Mouse (Mus musculus) c-Kit-negative CD71-positive TER-119-positive erythroid progenitor cells, embryonic 14.5 days (primary cell): Measurements from ENCODE around the gene Brpf3.

Source experiments
- DNase-seq: peaks from one replicate; pipeline ENCODE4 v3.0.0-alpha.2; 2013; ENCODE audit warnings: low read depth, low spot score

Brpf3 gene

DNA sequence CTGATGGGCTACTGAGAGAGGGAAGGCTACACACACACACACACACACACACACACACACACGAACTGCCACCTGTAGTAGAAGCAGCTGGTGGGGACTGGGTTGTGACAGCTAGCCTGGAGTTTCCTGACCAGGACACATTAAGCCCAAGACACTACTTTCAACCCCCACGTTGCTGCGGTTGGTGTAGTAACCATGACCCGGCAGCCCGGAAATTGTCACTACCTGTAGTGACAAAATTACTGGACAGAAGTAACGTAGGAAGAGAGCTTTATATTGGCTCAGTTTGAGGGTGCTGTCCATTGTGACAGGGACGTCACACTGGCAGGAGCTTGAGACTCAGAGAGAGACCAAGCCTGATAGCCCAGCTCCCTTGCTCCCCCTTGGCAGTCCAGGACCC, 71.4 kb downstream of the Brpf3 start:
- no peak for DNase-seq

DNA sequence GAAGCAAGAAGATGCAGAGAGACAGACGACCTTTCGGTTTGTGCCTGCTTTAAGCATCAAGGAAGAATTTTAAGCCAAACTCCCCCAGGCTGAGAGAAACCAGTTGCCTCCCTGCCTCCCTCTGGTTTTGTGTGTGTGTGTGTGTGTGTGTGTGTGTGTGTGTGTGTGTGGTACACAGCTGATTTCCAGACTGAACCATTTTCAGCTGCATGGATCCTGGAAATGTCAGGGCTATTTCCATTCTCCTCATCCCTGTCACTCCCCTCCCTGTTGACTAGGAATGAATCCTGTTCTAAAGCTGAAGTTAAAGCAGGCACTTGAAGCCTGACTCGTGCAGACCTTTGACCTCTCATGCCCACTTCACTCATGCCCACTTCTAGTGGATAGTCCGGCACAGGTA, 73.3 kb downstream of the Brpf3 start:
- no peak for DNase-seq

DNA sequence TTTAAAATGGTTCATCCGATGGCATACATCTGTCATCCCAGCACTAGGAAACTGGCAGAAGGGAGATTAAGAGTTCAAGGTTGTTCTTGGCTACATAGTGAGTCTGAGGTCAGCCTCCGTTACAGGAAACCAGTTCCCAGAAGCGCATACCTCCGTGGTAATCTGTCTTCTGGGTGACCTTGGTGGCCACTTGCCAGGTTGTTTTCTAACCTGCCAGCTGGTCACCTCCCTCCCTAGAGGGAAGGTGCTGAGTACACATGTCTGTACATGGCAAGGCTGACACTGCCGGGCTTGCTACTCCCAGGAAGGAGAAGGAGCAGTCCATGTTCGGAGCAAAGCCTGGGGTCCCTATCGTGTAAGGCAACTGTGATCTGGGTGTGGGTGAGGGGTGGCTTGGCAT, 73.9 kb downstream of the Brpf3 start:
- no peak for DNase-seq

DNA sequence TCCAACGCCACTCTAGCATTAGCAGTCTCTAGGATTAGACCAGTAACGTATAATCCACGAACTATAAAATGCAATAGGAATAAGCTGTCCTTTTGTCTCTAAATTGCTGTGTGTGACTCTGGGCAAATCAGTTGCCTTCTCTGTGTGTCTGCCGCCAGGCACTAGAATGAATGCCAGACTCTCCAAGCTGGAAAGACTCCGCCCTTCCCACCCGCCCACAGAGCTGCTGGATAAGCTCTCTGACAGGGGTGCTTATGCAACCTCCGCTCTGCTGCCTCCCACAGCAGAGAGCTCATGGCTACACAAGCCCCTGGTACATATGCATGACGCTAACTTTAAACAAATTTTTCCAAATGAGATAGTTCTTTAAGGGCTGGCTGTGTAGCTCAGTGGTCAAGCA, 74.4 kb downstream of the Brpf3 start:
- DNase-seq, result no peak

DNA sequence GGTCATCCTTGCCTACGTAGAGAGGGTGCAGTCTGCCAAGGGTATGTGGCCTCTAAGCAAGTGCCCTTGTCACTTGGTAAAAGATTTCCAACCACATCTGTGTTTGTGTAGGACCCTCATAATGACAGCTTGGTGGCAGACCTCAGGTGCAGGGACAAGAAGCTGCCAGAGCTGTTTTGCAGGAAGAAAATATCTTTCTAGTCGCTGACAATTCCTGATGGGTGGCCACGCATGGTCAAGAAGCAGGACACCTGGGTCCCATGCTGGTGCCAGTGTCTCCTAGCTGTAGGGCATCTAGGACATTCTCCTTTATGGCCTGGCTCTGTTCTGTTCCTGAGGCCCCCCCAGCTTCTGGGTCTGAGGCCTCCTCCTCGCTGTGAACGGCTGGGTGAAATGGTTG, 75.4 kb downstream of the Brpf3 start:
- no peak for DNase-seq

DNA sequence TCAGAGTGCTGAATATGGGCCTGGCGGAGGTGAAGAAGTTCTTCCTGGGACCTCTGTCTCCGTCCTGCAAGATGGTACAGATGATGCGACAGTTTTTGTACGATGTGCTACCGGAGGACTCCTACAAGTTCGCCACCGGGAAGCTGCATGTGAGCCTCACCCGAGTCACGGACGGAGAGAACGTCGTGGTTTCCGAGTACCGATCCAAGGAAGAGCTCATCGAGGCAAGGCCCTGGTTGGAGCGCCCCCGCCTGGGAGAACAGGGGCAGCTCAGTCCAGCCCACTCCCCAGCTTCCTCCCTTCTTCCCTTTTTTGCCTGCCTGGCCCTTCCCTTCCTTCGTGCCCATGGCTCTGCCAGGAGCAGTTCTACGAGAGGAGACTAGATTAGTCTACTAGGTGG, 75.9 kb downstream of the Brpf3 start:
- no peak for DNase-seq

DNA sequence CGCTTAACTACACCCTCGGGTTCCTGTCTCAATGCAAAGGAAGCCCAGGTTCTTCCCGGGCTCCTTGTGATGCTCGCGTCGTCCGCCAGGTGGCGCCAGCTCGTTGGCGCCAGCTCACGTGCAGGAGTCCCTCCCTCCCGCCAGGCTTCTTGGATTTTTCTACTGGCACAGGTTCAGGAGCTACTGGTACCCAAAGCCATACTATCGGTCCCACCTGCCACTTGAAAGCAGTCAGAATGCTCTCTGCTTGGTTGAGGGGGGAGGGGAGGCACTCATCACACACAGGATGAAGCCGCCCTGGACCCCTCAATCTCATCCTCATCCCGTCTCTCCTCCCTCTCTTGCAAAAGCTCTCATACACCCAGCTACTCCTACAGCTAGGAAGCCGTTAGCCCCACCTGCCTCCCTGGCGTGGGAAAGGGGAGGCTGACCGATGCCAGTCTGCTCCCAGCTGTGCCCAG, 79.1 kb downstream of the Brpf3 start:
- DNase-seq, result peak; percentile 49

DNA sequence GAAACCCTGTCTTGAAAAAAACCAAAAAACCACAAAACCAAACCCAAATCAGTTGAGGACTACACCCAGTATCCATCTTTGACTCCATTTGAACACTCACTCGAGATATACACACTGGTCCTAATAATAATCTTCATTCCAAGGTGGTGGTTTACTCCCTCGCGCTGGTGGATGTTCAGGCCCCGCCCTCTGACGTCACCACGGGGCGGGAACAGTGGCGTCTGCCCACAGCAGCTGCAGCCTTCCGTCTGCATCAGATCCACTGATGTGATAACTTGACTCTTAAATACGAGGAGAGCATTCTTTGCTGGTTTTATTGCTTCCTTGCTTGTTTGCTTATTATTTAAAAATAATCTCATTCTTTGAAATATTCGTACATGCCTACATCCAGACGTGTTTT, 81.4 kb downstream of the Brpf3 start:
- DNase-seq, result peak; percentile 54

DNA sequence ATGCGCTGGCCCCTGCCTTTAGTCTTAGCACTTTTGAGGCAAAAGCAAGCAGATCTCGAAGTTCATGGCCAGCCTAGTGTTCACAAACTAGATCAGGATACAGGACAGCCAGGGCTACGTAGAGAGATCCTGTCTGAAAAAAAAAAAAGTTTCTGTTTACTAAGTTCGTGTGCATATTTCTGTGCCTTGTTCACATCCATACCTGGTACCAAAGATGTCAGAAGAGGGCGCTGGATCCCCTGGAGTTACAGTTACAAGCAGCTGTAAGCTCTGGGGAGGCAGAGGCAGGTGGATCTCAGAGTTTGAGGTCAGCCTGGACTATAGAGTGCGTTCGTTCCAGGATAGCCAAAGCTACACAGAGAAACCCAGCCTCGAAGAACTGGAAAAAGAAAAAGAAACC, 81.9 kb downstream of the Brpf3 start:
- DNase-seq, result no peak

DNA sequence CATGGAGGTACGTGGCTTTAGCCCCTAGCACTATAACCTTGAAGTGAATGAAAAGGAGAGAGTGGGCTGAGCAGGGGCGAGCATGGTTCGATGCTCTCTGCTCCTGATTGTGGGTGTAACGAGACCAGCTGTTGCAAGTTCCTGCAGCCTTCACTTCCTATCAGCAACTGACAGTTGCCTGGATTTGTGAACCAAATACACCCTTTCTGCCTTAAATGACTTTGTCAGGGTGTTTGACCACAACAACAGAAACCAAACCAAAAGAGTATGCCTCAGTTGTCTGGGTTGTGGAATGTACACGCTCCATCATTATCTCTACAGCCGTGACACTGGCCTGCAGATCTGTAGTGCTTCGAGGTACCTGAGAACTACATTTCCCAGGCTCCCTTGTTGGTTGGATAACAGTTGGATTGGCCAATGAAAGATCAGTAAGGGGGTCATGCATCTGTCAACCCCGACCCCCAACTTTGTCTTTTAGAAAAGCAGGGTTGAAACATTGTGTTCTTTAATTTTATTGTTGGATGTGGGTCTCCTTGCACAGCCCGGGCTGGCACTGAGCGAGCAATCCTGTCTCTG, 83.1 kb downstream of the Brpf3 start:
- DNase-seq, result no peak

DNA sequence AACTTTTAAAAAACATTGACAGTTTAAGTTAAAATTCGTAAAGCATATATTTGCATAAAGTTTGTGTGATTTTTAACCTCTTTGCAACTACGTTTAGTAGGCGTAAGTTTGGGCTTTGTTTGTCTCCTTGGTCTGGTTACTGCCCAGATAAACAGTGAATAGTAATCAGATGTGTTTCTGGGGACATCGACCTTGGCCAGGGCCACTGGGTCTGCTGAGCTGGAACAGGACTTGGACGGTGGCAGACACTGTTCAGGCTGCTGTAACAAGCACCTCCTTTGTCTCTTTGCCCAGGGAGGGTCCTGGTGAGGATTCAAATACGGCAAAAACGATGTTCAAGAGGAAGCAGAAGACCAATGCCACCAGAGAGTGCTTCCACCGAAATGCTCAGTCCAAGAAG, 84.3 kb downstream of the Brpf3 start:
- no peak for DNase-seq

DNA sequence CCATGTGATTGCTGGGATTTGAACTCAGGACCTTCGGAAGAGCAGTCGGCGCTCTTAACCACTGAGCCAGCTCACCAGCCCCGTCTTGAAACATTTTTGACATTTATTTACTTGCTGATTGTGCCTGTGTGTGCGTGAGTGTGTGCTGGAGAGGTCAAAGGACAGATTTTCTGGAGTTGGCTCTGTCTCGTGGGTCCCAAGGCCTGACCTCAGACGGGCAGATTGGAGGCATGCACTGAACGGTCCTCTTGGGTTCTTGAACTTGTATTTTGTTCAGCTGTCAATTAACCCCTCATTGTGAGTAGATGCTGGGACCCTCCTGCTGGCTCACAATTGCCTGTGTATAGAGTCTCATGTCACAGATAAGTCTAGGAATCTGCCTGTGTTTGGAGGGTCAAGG, 85.4 kb downstream of the Brpf3 start:
- no peak for DNase-seq
